Mouse (Mus musculus): ENCODE data around the gene Fig4. TPM values are rescaled to one million over a fixed set of nuclear protein-coding genes. Genes with fewer than 3 reads are reported as not detected.

Fig4 gene
- polyA plus RNA-seq, 1 experiment from 2014 or later, result 48.1 TPM

Other genes starting within 250 kb of the Fig4 start
- gene Gpr6, start 231.0 kb downstream of the Fig4 start, polyA plus RNA-seq (2016; fragmentation: Nextera tagmentation; extraction: Ambion mirVana), result not detected in 2 replicates
- gene Ak9, start 720 bp upstream of the Fig4 start, polyA plus RNA-seq (2016; fragmentation: Nextera tagmentation; extraction: Ambion mirVana), result 0.14 and 0.26 TPM in 2 replicates
- gene Zbtb24, start 147.1 kb upstream of the Fig4 start, polyA plus RNA-seq (2016; fragmentation: Nextera tagmentation; extraction: Ambion mirVana), result 13.3 and 13.5 TPM in 2 replicates
- 38.9 and 45.3 TPM in 2 replicates for gene Mical1, start 173.1 kb upstream of the Fig4 start, polyA plus RNA-seq (2016; fragmentation: Nextera tagmentation; extraction: Ambion mirVana)
- gene Smpd2, start 187.1 kb upstream of the Fig4 start, polyA plus RNA-seq (2016; fragmentation: Nextera tagmentation; extraction: Ambion mirVana), result 42.7 and 45.6 TPM in 2 replicates
- gene Ppil6, start 187.2 kb upstream of the Fig4 start, polyA plus RNA-seq (2016; fragmentation: Nextera tagmentation; extraction: Ambion mirVana), result 1.1 TPM in 2 replicates
- gene Cd164, start 216.2 kb upstream of the Fig4 start, polyA plus RNA-seq (2016; fragmentation: Nextera tagmentation; extraction: Ambion mirVana), result 217 and 224 TPM in 2 replicates